8 mouse cellular contexts compared by ENCODE assay signal in genomic region chr8:125567569-125567968, GRCm38 (mm10). TPM values are rescaled to one million over a fixed set of nuclear protein-coding genes. Genes with fewer than 3 reads are reported as not detected.
DNase-seq lines count a peak whose midpoint lies in the region; ATAC-seq and TF ChIP-seq lines count a peak whose summit lies in the region.

No protein-coding gene starts in this region.

- peak overlapping the region; percentile 91 for H3K4me2 ChIP-seq in lung, postnatal 0 days (replicated peaks; ENCODE audit: low read depth, low read length)
- H3K4me2 ChIP-seq in intestine, postnatal 0 days (replicated peaks; ENCODE audit: low read depth): peak overlapping the region; percentile 82

- no peaks in the 10 kb centered on the region for H3K27me3 ChIP-seq in lung, postnatal 0 days (replicated peaks; ENCODE audit: insufficient read depth, low read length)
- H3K27me3 ChIP-seq in intestine, postnatal 0 days (replicated peaks; ENCODE audit: control insufficient read depth, insufficient read depth, low read length): no peaks in the 10 kb centered on the region
- no peaks in the 10 kb centered on the region for H3K27me3 ChIP-seq in thymus, adult 2 months (ENCODE audit: control insufficient read depth, insufficient read depth, low read length)

- no peak overlapping the region for H3K9ac ChIP-seq in lung, postnatal 0 days (replicated peaks; ENCODE audit: low read depth)
- H3K9ac ChIP-seq in intestine, postnatal 0 days (ENCODE audit: low read depth, low read length): no peak overlapping the region

- no peak for ATAC-seq in lung, postnatal 0 days
- ATAC-seq in intestine, postnatal 0 days: no peak

- no peak overlapping the region for H3K4me3 ChIP-seq in lung, postnatal 0 days (ENCODE audit: low read depth, low read length)
- H3K4me3 ChIP-seq in intestine, postnatal 0 days (ENCODE audit: low read depth, low read length): no peak overlapping the region; the same call in 1 of the 2 replicates
- no peak overlapping the region for H3K4me3 ChIP-seq in thymus, adult 2 months (ENCODE audit: control insufficient read depth, insufficient read depth, low read length)

- peaks cover 12% of the 10 kb centered on the region; the same call in 1 of the 2 replicates for H3K4me1 ChIP-seq in lung, postnatal 0 days (ENCODE audit: insufficient read depth, low read depth, low read length)
- H3K4me1 ChIP-seq in intestine, postnatal 0 days (replicated peaks; ENCODE audit: control insufficient read depth, insufficient read depth, low read length): peaks cover 19% of the 10 kb centered on the region
- H3K4me1 ChIP-seq in thymus, adult 2 months (replicated peaks; ENCODE audit: control insufficient read depth, insufficient read depth, low read length): peaks cover 7% of the 10 kb centered on the region

- no peaks in the 10 kb centered on the region for H3K9me3 ChIP-seq in lung, postnatal 0 days (ENCODE audit: low read length)
- no peaks in the 10 kb centered on the region for H3K9me3 ChIP-seq in intestine, postnatal 0 days (ENCODE audit: control insufficient read depth)

- TF ChIP-seq EP300 in lung, postnatal 0 days (IDR thresholded peaks at IDR 0.05): no peak

- WGBS in lung, postnatal 0 days: 50% methylated on average over 7 of the region's 7 CpGs
- WGBS in intestine, postnatal 0 days: 48% methylated on average over 7 of the region's 7 CpGs
- 49% methylated on average over 7 of the region's 7 CpGs for WGBS in thymus, adult 2 months

- DNase-seq in adrenal gland, adult (ENCODE audit: inconsistent age in 2 of 2, low spot score in 1 of 2): peak; percentile 21 to 63
- no peak for DNase-seq in adrenal gland, adult 18-20 months (ENCODE audit: low spot score in 2 of 2)
- DNase-seq in lung, postnatal 0 days (ENCODE audit: low spot score): peak; percentile 43
- no peak for DNase-seq in lung, postnatal 4 days
- DNase-seq in thymus, adult 2 months: peak; percentile 52
- no peak for DNase-seq in adrenal gland, postnatal 4 days (ENCODE audit: low spot score in 2 of 2)
- DNase-seq in ovary, postnatal 36 days (ENCODE audit: low spot score): no peak

- no peaks in the 10 kb centered on the region for H3K36me3 ChIP-seq in lung, postnatal 0 days (ENCODE audit: insufficient read depth, low read length)
- H3K36me3 ChIP-seq in intestine, postnatal 0 days (ENCODE audit: control insufficient read depth, insufficient read depth): no peaks in the 10 kb centered on the region
- no peaks in the 10 kb centered on the region for H3K36me3 ChIP-seq in thymus, adult 2 months (ENCODE audit: control insufficient read depth, insufficient read depth, low read length)

- H3K27ac ChIP-seq in lung, postnatal 0 days (ENCODE audit: low read length): no peak overlapping the region
- no peak overlapping the region for H3K27ac ChIP-seq in intestine, postnatal 0 days (ENCODE audit: low read depth, low read length)
- no peak overlapping the region for H3K27ac ChIP-seq in thymus, adult 2 months (ENCODE audit: control insufficient read depth, insufficient read depth, low read length)

- TF ChIP-seq POLR2A in thymus, adult 2 months (IDR thresholded peaks at IDR 0.05; ENCODE audit: control insufficient read depth, extremely low read depth, insufficient read depth, low read length, poor library complexity): no peak

- peak; percentile 35 for TF ChIP-seq CTCF in lung, postnatal 0 days (IDR thresholded peaks at IDR 0.05)
- TF ChIP-seq CTCF in intestine, postnatal 0 days (IDR thresholded peaks at IDR 0.05; ENCODE audit: low read depth): peak; percentile 56
- no peak for TF ChIP-seq CTCF in thymus, adult 2 months (IDR thresholded peaks at IDR 0.05; ENCODE audit: borderline replicate concordance, control insufficient read depth, extremely low read depth, insufficient read depth, low read length, poor library complexity)

RNA-seq across cellular contexts. Expression of gene Sipa1l2, which starts 2.0 kb away (rescaled TPM):
- total RNA-seq in adrenal gland, adult 18-20 months (2021): 10 to 100 TPM; 34.3 to 48.1 TPM
- polyA plus RNA-seq in lung, postnatal 0 days (2015; fragmentation: Nextera tagmentation; extraction: Ambion mirVana): 9.4 and 11.1 TPM in 2 replicates
- polyA plus RNA-seq in intestine, postnatal 0 days (2015; fragmentation: Nextera tagmentation; extraction: Ambion mirVana): 4.5 and 5.3 TPM in 2 replicates
- 10.9 and 11.7 TPM in 2 replicates for polyA plus RNA-seq in thymus, adult 2 months (2012; rRNA removed)
- total RNA-seq in adrenal gland, postnatal 4 days (2021): 10 to 100 TPM; 47.6 to 52.7 TPM

Comparison
In these comparisons a context has a peak if more than half of its experiments do, and no peak if none do; other contexts are left out.
1. DNase-seq: peak in adrenal gland, adult (2 of 2), lung, postnatal 0 days (single experiment) and thymus, adult 2 months (single experiment); none in adrenal gland, adult 18-20 months (0 of 2), lung, postnatal 4 days (0 of 2), adrenal gland, postnatal 4 days (0 of 2) and ovary, postnatal 36 days (single experiment).